Mouse (Mus musculus): ENCODE results near the gene Fyco1.

GRCm38 (mm10) chr9:123815444-123815843 lies 36.3 kb downstream of the Fyco1 start:
- TF ChIP-seq CTCF (IDR thresholded peaks at IDR 0.05; ENCODE audit: low read depth): no peak
- no peak for TF ChIP-seq EP300 (IDR thresholded peaks at IDR 0.05; ENCODE audit: low read depth)

Data from heart, postnatal 0 days (tissue).